Mouse (Mus musculus) heart, postnatal 0 days (tissue): ENCODE results near the gene Ccdc85a. TPM values are rescaled to one million over a fixed set of nuclear protein-coding genes. Genes with fewer than 3 reads are reported as not detected.
"Not testable (repeated sequence)": the region's sequence is repeated elsewhere in the genome, so short reads cannot be mapped to it uniquely, and the experiment has no call there.

Experiments used
- ATAC-seq: fragments of 200-750 bp; cut with Nextera tagmentation; 2 replicates; pipeline ENCODE4 v1.8.0; 2017; ENCODE audit warnings: low read depth, moderate number of reproducible peaks, moderate library complexity; ENCODE audit not compliant: insufficient read depth
- DNase-seq: peaks from one replicate; pipeline ENCODE4 v3.0.0-alpha.2; 2016; ENCODE audit warnings: low spot score
- H3K27ac ChIP-seq: fragments of 300-500 bp; sonication (generic); 2 replicates; pipeline ENCODE4 v1.5.1; 2014; ENCODE audit warnings: low read depth, mild to moderate bottlenecking
- H3K27me3 ChIP-seq: fragments of 300-500 bp; sonication (generic); 2 replicates; pipeline ENCODE4 v1.6.1; 2014; ENCODE audit warnings: low read length, mixed read lengths; ENCODE audit not compliant: control insufficient read depth, insufficient read depth
- H3K36me3 ChIP-seq: fragments of 300-500 bp; sonication (generic); replicated peaks from 2 replicates; pipeline ENCODE4 v1.6.1; 2014; ENCODE audit warnings: low read length, mixed read lengths; ENCODE audit not compliant: control insufficient read depth, insufficient read depth
- H3K4me1 ChIP-seq: fragments of 300-500 bp; sonication (generic); 2 replicates; pipeline ENCODE4 v1.6.1; 2014; ENCODE audit warnings: antibody characterized with exemption; ENCODE audit not compliant: control insufficient read depth, insufficient read depth
- H3K4me2 ChIP-seq: fragments of 300-500 bp; sonication (generic); 2 replicates; pipeline ENCODE4 v1.6.1; 2014; ENCODE audit warnings: low read depth, mild to moderate bottlenecking, low read length, moderate library complexity
- H3K4me3 ChIP-seq: fragments of 300-500 bp; sonication (generic); 2 replicates; pipeline ENCODE4 v1.5.1; 2014; ENCODE audit warnings: low read depth, low read length
- H3K9ac ChIP-seq: fragments of 300-500 bp; sonication (generic); replicated peaks from 2 replicates; pipeline ENCODE4 v1.6.1; 2014; ENCODE audit warnings: low read depth, low read length, mixed read lengths
- H3K9me3 ChIP-seq: fragments of 300-500 bp; sonication (generic); replicated peaks from 2 replicates; pipeline ENCODE4 v1.6.1; 2016; ENCODE audit warnings: low read length; ENCODE audit not compliant: control insufficient read depth
- CTCF ChIP-seq: IDR thresholded peaks from 2 replicates; pipeline ENCODE4 v1.5.1; 2016; ENCODE audit warnings: antibody characterized with exemption, control low read depth, low read depth
- EP300 ChIP-seq: IDR thresholded peaks from 2 replicates; pipeline ENCODE4 v1.6.1; 2016; ENCODE audit warnings: antibody characterized with exemption, low read depth
- WGBS: fragments of 180-500 bp; shearing (Covaris S2); extraction: QIAGEN DNeasy Blood & Tissue Kit; methylation state at CpG from one replicate; pipeline ENCODE4 v1.1.7; 2014; 5-methylcytosine and 5-hydroxymethylcytosine counted together
- polyA plus RNA-seq: library from polyadenylated mRNA; unstranded; fragments of >200 nt; fragmentation: Nextera tagmentation; extraction: Ambion mirVana; gene quantifications from 2 replicates; pipeline ENCODE4 v1.2.1, GENCODE M21; 2015
- total RNA-seq: library from RNA; depleted of rRNA; stranded (reverse); fragments of >200 nt; gene quantifications from 2 replicates; pipeline ENCODE4 v1.2.3, GENCODE M21; 2014; ENCODE audit warnings: low replicate concordance; rRNA removed

The Ccdc85a gene
- total and polyA plus RNA-seq, 2 experiments from 2014 or later = 2.1 to 2.6 TPM

DNA sequence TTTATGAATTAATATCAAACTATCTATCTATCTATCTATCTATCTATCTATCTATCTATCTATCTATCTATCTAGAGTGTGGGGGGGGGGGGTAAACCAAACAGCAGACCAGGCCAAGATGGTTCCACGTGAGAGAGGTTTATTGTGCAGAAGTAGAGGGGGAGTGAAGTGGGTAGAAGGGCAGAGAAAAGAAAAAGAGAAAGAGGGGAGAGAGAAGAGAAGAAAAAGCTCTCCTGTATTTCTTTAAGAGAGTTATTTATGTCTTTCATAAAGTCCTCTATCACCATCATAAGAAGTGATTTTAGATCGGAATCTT, 218.2 kb downstream of the Ccdc85a start:
- Histone ChIP-seq H3K27ac (no peak overlapping the region), H3K36me3 (no peaks in the 10 kb centered on the region), H3K4me3 (peak overlapping the region; percentile 45), H3K27me3 (no peaks in the 10 kb centered on the region), H3K9ac (no peak overlapping the region), H3K4me1 (peaks cover 3% of the 10 kb centered on the region; the same call in 1 of the 2 replicates), H3K9me3 (no peaks in the 10 kb centered on the region), H3K4me2 (peak overlapping the region; percentile 72)
- DNase-seq (no peak), ATAC-seq (no peak)
- WGBS = 53% methylated on average over 2 of the region's 2 CpGs
- TF ChIP-seq CTCF = no peak
- TF ChIP-seq EP300 = no peak

DNA sequence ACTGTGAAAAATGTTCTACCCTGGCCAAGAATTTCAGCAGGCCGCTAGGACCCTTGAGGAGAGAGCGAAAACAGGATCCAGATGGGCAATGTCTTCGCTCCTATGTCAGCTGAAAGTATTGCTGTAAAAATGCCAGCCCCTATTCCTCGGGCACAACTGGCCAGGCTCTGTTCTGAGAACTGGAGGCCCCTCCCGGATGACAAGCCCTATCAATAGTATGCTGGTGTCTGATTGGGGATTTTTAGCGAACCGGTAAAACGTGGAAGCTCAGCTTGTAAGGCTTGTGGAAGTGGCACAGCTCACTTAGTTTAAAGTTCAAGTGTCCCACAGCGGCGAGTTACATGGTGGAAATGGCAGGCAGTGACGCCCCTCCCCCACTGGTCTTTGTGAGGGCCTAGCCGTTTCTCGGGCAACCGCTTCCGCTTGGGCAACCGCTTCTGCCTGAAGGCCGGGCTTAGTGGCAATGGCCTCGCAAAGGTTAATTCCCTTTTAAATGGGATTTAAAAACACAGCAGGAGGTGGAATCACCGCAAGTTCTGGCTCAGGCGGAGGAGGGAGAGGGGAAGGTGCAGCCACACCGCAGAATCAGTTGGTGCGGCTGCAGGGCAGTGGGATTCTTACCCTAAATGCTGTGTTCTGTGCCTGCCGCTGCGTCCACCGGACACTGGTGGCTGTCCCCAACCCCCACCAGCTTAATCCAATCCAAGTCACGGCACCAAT, 218.8 kb downstream of the Ccdc85a start:
- DNase-seq (peak; percentile 53), ATAC-seq (peak; percentile 84)
- Histone ChIP-seq H3K4me2 (peak overlapping the region; percentile 72), H3K4me3 (peak overlapping the region; percentile 45), H3K27me3 (no peaks in the 10 kb centered on the region), H3K4me1 (peaks cover 3% of the 10 kb centered on the region; the same call in 1 of the 2 replicates), H3K36me3 (no peaks in the 10 kb centered on the region), H3K9ac (peak overlapping the region; percentile 56), H3K27ac (no peak overlapping the region), H3K9me3 (no peaks in the 10 kb centered on the region)
- 6% methylated on average over 26 of the region's 26 CpGs for WGBS
- TF ChIP-seq EP300 (no peak), CTCF (no peak)

DNA sequence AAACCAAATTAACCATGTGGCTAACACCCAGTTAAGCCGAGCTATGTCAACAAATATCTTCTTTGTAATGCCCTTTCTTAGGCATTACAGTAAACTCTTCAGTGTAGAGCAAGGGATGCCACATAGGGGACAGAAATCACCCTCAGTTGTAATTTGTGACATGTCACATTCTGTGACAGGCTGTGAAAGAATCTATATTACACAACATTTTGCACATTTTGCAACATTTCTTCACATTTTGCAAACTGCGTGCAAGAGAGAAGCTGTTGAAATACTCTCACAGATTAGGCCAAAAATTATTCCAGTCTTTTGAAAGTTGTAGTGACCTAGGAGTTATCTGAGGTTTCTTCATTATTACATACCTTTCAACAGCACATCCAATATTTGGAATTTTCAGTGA, 240.7 kb downstream of the Ccdc85a start:
- DNase-seq = no peak
- Histone ChIP-seq H3K4me1 (no peaks in the 10 kb centered on the region), H3K4me2 (no peak overlapping the region), H3K27ac (no peak overlapping the region), H3K36me3 (no peaks in the 10 kb centered on the region), H3K9ac (no peak overlapping the region), H3K27me3 (no peaks in the 10 kb centered on the region), H3K4me3 (no peak overlapping the region), H3K9me3 (no peaks in the 10 kb centered on the region)
- 61% methylated on average over 2 of the region's 2 CpGs for WGBS
- TF ChIP-seq CTCF = no peak
- TF ChIP-seq EP300 = no peak
- ATAC-seq = no peak

- no peak for TF ChIP-seq EP300
- no peak for TF ChIP-seq CTCF
- ATAC-seq = no peak
Observed at GRCm38 (mm10) chr11:28341887-28342286, 242.2 kb downstream of the Ccdc85a start.

DNA sequence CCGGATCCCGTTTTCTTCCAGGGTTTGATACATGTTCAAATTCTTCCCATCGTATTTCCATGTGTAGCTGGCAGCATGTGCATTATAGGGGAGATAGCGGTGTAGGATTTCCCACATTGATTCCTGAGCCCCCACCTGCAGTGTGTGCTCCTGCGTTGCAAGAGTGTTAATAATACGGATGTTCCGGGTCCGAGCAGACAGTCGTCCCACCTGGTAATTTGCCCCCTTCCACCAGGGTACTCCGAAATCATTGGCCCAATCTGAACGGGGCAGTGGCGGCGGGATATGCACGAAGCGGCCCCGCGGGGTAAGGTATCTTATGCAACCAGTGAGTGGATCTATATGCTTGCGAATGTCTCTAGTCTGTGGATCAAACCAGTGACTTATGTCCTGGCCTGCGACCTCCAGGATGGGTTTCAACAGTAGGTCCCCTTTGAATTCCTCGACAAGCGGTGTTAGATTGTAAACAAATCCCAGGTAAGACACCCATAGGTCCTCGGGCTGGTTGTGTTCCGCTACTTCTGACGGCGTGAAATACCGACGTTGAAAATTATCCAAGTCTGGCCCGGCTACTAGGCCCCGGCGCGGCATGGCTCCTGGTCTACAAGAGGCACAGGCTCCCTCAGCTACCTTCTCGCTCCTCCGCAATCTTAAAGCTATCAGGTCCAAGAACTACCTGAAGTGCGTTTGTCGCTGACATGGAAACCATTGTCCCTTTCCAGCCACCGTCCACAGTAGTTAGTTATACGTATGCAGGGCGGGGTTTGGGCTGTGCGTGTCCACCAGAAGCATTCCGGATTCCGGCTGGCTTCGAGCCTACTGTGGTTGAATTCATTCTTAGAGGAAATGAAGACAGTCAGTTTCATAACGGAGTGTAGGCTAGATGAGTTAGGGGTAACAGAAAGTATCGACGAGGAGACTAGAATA, 244.6 kb downstream of the Ccdc85a start, which contains the start of gene Gm6685:
Gene Gm6685 (minus strand): TSS at position 644 of the 927 bp plus-strand sequence.
- WGBS = 88% methylated on average over 35 of the region's 45 CpGs
- H3K9me3 ChIP-seq, ATAC-seq, DNase-seq, H3K4me2 ChIP-seq, H3K9ac ChIP-seq, H3K27me3 ChIP-seq, H3K36me3 ChIP-seq, H3K27ac ChIP-seq, H3K4me3 ChIP-seq, H3K4me1 ChIP-seq: not testable (repeated sequence)

More at GRCm38 (mm10) chr11:28341887-28342286, 242.2 kb downstream of the Ccdc85a start:
- WGBS = 65% methylated on average over 5 of the region's 5 CpGs
- DNase-seq = no peak
- Histone ChIP-seq H3K9ac (no peak overlapping the region), H3K4me3 (no peak overlapping the region), H3K27me3 (no peaks in the 10 kb centered on the region), H3K9me3 (no peaks in the 10 kb centered on the region), H3K27ac (no peak overlapping the region), H3K4me2 (no peak overlapping the region), H3K36me3 (no peaks in the 10 kb centered on the region), H3K4me1 (no peaks in the 10 kb centered on the region)

Other genes starting within 250 kb of the Ccdc85a start
- gene Gm6685, start 244.5 kb downstream of the Ccdc85a start, total RNA-seq = not detected in 2 replicates
- gene Gm6685, start 244.5 kb downstream of the Ccdc85a start, polyA plus RNA-seq = not detected in 2 replicates